ENCODE assay signal across 19 mouse cellular contexts in the genomic region with DNA sequence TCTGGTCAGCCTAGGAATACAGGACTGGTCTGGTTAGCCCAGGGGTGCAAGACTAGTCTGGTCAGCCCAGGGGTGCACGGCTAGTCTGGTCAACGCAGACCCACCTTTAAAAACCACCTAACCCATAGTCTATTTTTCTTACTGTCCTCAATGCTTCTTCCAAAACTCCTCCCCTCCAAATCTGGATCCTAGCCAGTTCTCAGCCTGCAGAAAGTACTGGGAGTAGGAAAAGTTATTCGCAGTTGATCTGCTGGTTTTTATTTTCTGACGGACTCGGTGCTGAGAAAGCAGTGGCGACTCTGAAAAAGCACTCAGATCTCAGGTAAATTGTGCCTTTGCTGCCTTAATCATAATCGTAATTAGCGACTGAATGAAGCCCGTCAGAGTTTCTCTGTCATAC. TPM values are rescaled to one million over a fixed set of nuclear protein-coding genes. Genes with fewer than 3 reads are reported as not detected.
DNase-seq lines count a peak whose midpoint lies in the region; ATAC-seq and TF ChIP-seq lines count a peak whose summit lies in the region.
"Had no signal": no experiment of that assay in that cellular context is flagged by ENCODE, and none has a peak within 500 bp of the region (broad histone marks: within the 10 kb centered on the region; RNA-seq: fewer than 3 reads in every experiment).

No protein-coding gene starts in this region.

- no peak overlapping the region for H3K9ac ChIP-seq in kidney, embryonic 16.5 days (replicated peaks; ENCODE audit: low read length)
- no peak overlapping the region for H3K9ac ChIP-seq in stomach, postnatal 0 days (ENCODE audit: low read length)
- H3K9ac ChIP-seq: embryonic facial prominence, embryonic 13.5 days; forebrain, postnatal 0 days; heart, embryonic 12.5 days; hindbrain, embryonic 14.5 days; liver, embryonic 15.5 days had no signal

- no peak for TF ChIP-seq EP300 in stomach, postnatal 0 days (optimal IDR thresholded peaks at IDR 0.05)

- no peaks in the 10 kb centered on the region for H3K27me3 ChIP-seq in cerebellum, adult 2 months (ENCODE audit: control insufficient read depth, insufficient read depth, low read length)
- peaks cover 6% of the 10 kb centered on the region; the same call in 1 of the 2 replicates for H3K27me3 ChIP-seq in kidney, embryonic 16.5 days (ENCODE audit: insufficient read depth, low read length)
- H3K27me3 ChIP-seq in stomach, postnatal 0 days (ENCODE audit: control insufficient read depth, insufficient read depth, low read length): no peaks in the 10 kb centered on the region

- no peak overlapping the region for H3K4me3 ChIP-seq in cerebellum, adult 2 months (replicated peaks; ENCODE audit: insufficient read depth, low read depth, low read length)
- no peak overlapping the region for H3K4me3 ChIP-seq in kidney, embryonic 16.5 days (ENCODE audit: low read length)
- H3K4me3 ChIP-seq in stomach, postnatal 0 days (ENCODE audit: low read depth, low read length): no peak overlapping the region
- H3K4me3 ChIP-seq: embryonic facial prominence, embryonic 13.5 days; gastrocnemius, adult 2 months; heart, embryonic 12.5 days; liver, embryonic 15.5 days had no signal

- no peak for TF ChIP-seq CTCF in cerebellum, adult 2 months (IDR thresholded peaks at IDR 0.05; ENCODE audit: borderline replicate concordance, insufficient read depth, low read depth, low read length)
- TF ChIP-seq CTCF in stomach, postnatal 0 days (IDR thresholded peaks at IDR 0.05; ENCODE audit: low read depth): no peak

- peaks cover 17% of the 10 kb centered on the region; the same call in 1 of the 2 replicates for H3K4me1 ChIP-seq in cerebellum, adult 2 months (ENCODE audit: control insufficient read depth, insufficient read depth, low read length)
- H3K4me1 ChIP-seq in kidney, embryonic 16.5 days (ENCODE audit: insufficient read depth, low read length): 0 out of 2 replicates have a peak, but pooled peaks cover under 1% of the 10 kb centered on the region
- no peaks in the 10 kb centered on the region for H3K4me1 ChIP-seq in stomach, postnatal 0 days (replicated peaks; ENCODE audit: control insufficient read depth, insufficient read depth)
- H3K4me1 ChIP-seq: heart, embryonic 12.5 days; liver, embryonic 15.5 days had no signal

- 0 out of 2 replicates have a peak, but pooled peaks have one; percentile 51 for ATAC-seq in kidney, embryonic 16.5 days (ENCODE audit: low FRiP score, low TSS enrichment)
- peak; percentile 34; the same call in 1 of the 2 replicates for ATAC-seq in stomach, postnatal 0 days (ENCODE audit: low FRiP score, low TSS enrichment)
- ATAC-seq: forebrain, postnatal 0 days; intestine, embryonic 16.5 days had no signal

- no peak overlapping the region for H3K4me2 ChIP-seq in kidney, embryonic 16.5 days (replicated peaks; ENCODE audit: low read depth, low read length)
- no peak overlapping the region for H3K4me2 ChIP-seq in stomach, postnatal 0 days (replicated peaks; ENCODE audit: low read depth)
- H3K4me2 ChIP-seq: embryonic facial prominence, embryonic 13.5 days; heart, embryonic 12.5 days; hindbrain, embryonic 14.5 days; liver, embryonic 15.5 days; midbrain, embryonic 11.5 days had no signal

- WGBS in cerebellum, adult 2 months: 79% methylated on average over 9 of the region's 9 CpGs
- 73% methylated on average over 9 of the region's 9 CpGs for WGBS in kidney, embryonic 16.5 days
- 58% methylated on average over 9 of the region's 9 CpGs for WGBS in stomach, postnatal 0 days

- peak; percentile 6 for DNase-seq in cerebellum, adult 11-12 months
- DNase-seq in cerebellum, adult 2 months: no peak
- no peak for DNase-seq in kidney, adult 18-20 months
- DNase-seq in lung, postnatal 36 days: peak; percentile 25
- DNase-seq in lung, postnatal 25 days (ENCODE audit: low spot score): no peak
- no peak for DNase-seq in stomach, postnatal 0 days (ENCODE audit: low spot score)
- no peak for DNase-seq in neural tube, embryonic 10.5 days (ENCODE audit: extremely low spot score, low spot score)
- DNase-seq: forebrain, postnatal 0 days; gastrocnemius, adult 2 months; retina, postnatal 1 day; thymus, postnatal 36 days had no signal

- H3K9me3 ChIP-seq in kidney, embryonic 16.5 days (ENCODE audit: low read length): no peaks in the 10 kb centered on the region
- no peaks in the 10 kb centered on the region for H3K9me3 ChIP-seq in stomach, postnatal 0 days (ENCODE audit: control insufficient read depth, low read length)
- H3K9me3 ChIP-seq: embryonic facial prominence, embryonic 13.5 days; heart, embryonic 12.5 days; liver, embryonic 15.5 days had no signal

- no peaks in the 10 kb centered on the region for H3K36me3 ChIP-seq in kidney, embryonic 16.5 days (ENCODE audit: insufficient read depth, low read length)
- H3K36me3 ChIP-seq in stomach, postnatal 0 days (ENCODE audit: control insufficient read depth, insufficient read depth, low read length): no peaks in the 10 kb centered on the region
- H3K36me3 ChIP-seq: embryonic facial prominence, embryonic 13.5 days; G1E; heart, embryonic 12.5 days; liver, embryonic 15.5 days had no signal

- no peak for TF ChIP-seq POLR2A in cerebellum, adult 2 months (IDR thresholded peaks at IDR 0.05; ENCODE audit: borderline replicate concordance, insufficient read depth, low read length)

- no peak overlapping the region for H3K27ac ChIP-seq in cerebellum, adult 2 months (ENCODE audit: insufficient read depth, low read length)
- no peak overlapping the region for H3K27ac ChIP-seq in kidney, embryonic 16.5 days (ENCODE audit: low read length)
- no peak overlapping the region for H3K27ac ChIP-seq in stomach, postnatal 0 days (replicated peaks)
- H3K27ac ChIP-seq: embryonic facial prominence, embryonic 13.5 days; gastrocnemius, adult 2 months; hindbrain, embryonic 14.5 days; liver, embryonic 15.5 days had no signal

RNA-seq across cellular contexts. Expression of a gene that starts 7.7 kb away (rescaled TPM):
- 91.2 and 97.8 TPM in 2 replicates for polyA plus RNA-seq in cerebellum, adult 2 months (2012; rRNA removed)
- polyA plus RNA-seq in kidney, embryonic 16.5 days (2015; fragmentation: Nextera tagmentation; extraction: Ambion mirVana): 15.8 and 16.0 TPM in 2 replicates
- polyA plus RNA-seq in stomach, postnatal 0 days (2015; fragmentation: Nextera tagmentation; extraction: Ambion mirVana): 18.0 and 18.5 TPM in 2 replicates
- polyA plus RNA-seq: G1E had no signal

Comparison
In these comparisons a context has a peak if more than half of its experiments do, and no peak if none do; other contexts are left out.
1. DNase-seq: peak in cerebellum, adult 11-12 months (single experiment) and lung, postnatal 36 days (single experiment); none in cerebellum, adult 2 months (0 of 2), kidney, adult 18-20 months (single experiment), lung, postnatal 25 days (single experiment), stomach, postnatal 0 days (single experiment) and neural tube, embryonic 10.5 days (single experiment).